Mouse (Mus musculus): ENCODE data around the gene Trp53i13. TPM values are rescaled to one million over a fixed set of nuclear protein-coding genes. Genes with fewer than 3 reads are reported as not detected.

The Trp53i13 gene
- polyA plus RNA-seq, 1 experiment from 2014 or later, result 24.7 TPM

DNA sequence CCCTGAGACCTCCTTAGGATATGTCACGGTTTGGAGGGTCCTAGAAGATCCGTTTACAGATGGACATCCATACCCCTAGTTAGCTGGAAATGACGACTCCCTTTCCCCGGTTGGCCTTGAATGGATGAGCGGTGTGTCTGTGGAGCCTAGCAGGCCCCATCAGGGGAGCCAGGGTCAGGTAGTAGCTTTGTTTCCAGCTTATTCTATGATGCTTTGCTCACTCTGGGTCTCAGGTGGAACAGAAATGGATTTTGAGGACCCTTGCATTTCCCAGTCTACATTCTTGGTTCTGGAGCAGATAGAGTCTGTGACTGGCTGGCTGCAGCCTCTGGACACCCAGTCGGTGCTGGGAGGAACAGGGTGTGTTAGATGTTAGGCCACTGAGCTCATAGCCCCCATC is 21.0 kb downstream of the Trp53i13 start:
- no peak overlapping the region; the same call in 1 of the 2 replicates for H3K27ac ChIP-seq (ENCODE audit: low read length)
- H3K9me3 ChIP-seq (replicated peaks; ENCODE audit: control insufficient read depth, low read length), result no peaks in the 10 kb centered on the region
- H3K4me2 ChIP-seq (ENCODE audit: low read depth, low read length), result peak overlapping the region; percentile 95
- 59% methylated on average over 6 of the region's 6 CpGs for WGBS
- peak overlapping the region; percentile 95 for H3K4me3 ChIP-seq (ENCODE audit: low read length)
- peaks cover 5% of the 10 kb centered on the region; the same call in 1 of the 2 replicates for H3K36me3 ChIP-seq (ENCODE audit: control insufficient read depth, insufficient read depth)
- peaks cover 66% of the 10 kb centered on the region for H3K4me1 ChIP-seq (ENCODE audit: control insufficient read depth, insufficient read depth, low read length)
- H3K9ac ChIP-seq (ENCODE audit: low read length), result peak overlapping the region; percentile 95
- ATAC-seq (replicated peaks; ENCODE audit: extremely low read depth, insufficient read depth, low FRiP score), result no peak
- H3K27me3 ChIP-seq (ENCODE audit: control insufficient read depth, insufficient read depth, low read length), result no peaks in the 10 kb centered on the region

DNA sequence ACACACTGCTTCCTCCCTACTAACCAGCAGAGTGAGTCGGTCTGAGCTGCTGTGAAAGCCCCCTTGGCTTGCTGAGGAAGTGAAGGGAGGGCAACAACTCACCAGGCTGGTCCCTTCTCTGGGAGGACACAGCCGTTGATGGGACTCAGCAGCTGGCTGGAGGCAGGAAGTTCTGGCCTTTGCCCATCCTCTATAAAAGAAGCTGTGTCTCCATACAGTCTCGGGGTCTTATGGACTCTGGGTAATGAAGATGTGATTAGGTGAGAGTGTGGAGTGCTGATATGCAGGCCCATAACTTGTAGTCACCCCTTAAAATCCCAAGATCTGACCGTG is 21.5 kb downstream of the Trp53i13 start:
- no peak for ATAC-seq (replicated peaks; ENCODE audit: extremely low read depth, insufficient read depth, low FRiP score)
- Histone ChIP-seq H3K9ac (ENCODE audit: low read length) (peak overlapping the region; percentile 95), H3K27ac (ENCODE audit: low read length) (peak overlapping the region; percentile 87), H3K4me2 (ENCODE audit: low read depth, low read length) (peak overlapping the region; percentile 95), H3K9me3 (replicated peaks; ENCODE audit: control insufficient read depth, low read length) (no peaks in the 10 kb centered on the region), H3K4me1 (ENCODE audit: control insufficient read depth, insufficient read depth, low read length) (peaks cover 66% of the 10 kb centered on the region), H3K27me3 (ENCODE audit: control insufficient read depth, insufficient read depth, low read length) (no peaks in the 10 kb centered on the region), H3K4me3 (ENCODE audit: low read length) (peak overlapping the region; percentile 95), H3K36me3 (ENCODE audit: control insufficient read depth, insufficient read depth) (peaks cover 1% of the 10 kb centered on the region; the same call in 1 of the 2 replicates)
- WGBS, result 20% methylated on average over 4 of the region's 4 CpGs

DNA sequence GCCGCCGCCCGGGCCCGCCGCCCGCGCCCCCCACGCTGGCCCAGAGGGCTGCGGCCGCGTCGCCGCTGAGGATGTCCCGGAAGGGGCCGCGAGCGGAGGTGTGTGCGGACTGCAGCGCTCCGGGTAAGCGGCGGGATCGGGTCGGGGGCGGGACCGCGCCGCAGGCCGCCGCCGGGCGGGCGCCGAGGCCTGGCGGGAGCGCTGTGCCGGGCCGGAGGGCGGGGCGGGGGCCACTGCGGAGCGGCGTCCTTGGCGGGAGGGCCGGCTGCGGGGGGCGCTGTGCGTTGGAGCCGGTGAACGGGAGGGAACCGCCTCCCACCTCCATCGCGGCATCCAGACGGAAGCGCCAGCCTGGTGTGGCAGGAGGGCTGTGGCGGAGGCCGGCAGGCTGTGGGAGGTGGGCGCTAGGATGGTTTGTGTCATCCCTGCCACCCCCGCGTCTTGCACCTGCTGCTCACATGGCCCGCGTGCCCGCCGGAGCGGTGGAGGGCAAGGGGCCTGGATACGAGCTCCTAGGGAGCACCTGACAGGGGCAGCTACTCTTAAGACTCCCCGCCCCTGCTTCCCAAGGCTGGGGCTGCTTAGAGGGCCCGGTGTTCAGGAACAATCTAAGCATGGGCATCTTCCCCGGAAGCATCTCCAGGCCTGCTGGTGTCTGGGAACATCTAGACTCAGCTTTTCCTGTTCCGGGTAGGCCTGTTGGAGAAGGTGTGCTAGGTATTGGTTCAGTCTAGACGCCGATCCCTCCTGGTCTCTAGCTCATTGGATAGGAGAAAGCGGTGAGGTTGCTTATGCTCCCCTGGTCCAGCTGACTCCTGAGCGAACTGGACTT is 22.1 kb downstream of the Trp53i13 start, which contains the start of gene Git1:
Gene Git1 (plus strand): TSS at position 51 of the 832 bp plus-strand sequence.
- 1% methylated on average over 52 of the region's 74 CpGs for WGBS

DNA sequence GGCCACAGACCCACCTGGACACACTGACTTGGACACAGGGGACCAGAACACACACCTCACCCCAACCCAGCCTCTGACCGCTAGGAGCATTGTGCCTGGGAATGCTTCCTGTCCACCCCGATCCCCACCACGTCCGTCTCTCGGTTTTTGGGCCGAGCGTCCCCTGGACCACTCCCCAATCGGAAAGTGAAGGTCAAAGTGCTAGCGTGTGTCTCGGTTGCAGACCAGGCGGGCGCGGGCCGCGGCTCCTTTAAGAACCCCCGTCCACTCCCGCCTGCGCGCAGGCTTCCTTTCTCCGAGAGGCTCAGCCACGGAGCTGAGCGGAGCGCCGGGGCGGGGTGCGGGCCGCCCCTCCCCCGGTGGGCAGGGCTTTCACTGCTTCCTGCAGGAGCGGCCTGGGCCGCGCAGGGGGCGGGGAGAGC is 22.9 kb downstream of the Trp53i13 start:
- Histone ChIP-seq H3K4me2 (ENCODE audit: low read depth, low read length) (peak overlapping the region; percentile 96), H3K4me1 (ENCODE audit: control insufficient read depth, insufficient read depth, low read length) (peaks cover 66% of the 10 kb centered on the region), H3K36me3 (ENCODE audit: control insufficient read depth, insufficient read depth) (no peaks in the 10 kb centered on the region), H3K4me3 (ENCODE audit: low read length) (peak overlapping the region; percentile 95), H3K27me3 (ENCODE audit: control insufficient read depth, insufficient read depth, low read length) (no peaks in the 10 kb centered on the region), H3K27ac (ENCODE audit: low read length) (peak overlapping the region; percentile 87), H3K9me3 (replicated peaks; ENCODE audit: control insufficient read depth, low read length) (no peaks in the 10 kb centered on the region), H3K9ac (ENCODE audit: low read length) (peak overlapping the region; percentile 95)
- ATAC-seq (replicated peaks; ENCODE audit: extremely low read depth, insufficient read depth, low FRiP score), result peak; percentile 79
- under 1% methylated on average over 29 of the region's 32 CpGs for WGBS

More for the DNA sequence above, 22.1 kb downstream of the Trp53i13 start, which contains the start of gene Git1:
- H3K27ac ChIP-seq (ENCODE audit: low read length), result peak within 1 kb of the TSS; percentile 87
- no peaks in the 10 kb centered on the region for H3K27me3 ChIP-seq (ENCODE audit: control insufficient read depth, insufficient read depth, low read length)
- peak within 1 kb of the TSS; percentile 95 for H3K9ac ChIP-seq (ENCODE audit: low read length)
- H3K36me3 ChIP-seq (ENCODE audit: control insufficient read depth, insufficient read depth), result no peaks in the 10 kb centered on the region
- H3K4me1 ChIP-seq (ENCODE audit: control insufficient read depth, insufficient read depth, low read length), result peaks cover 67% of the 10 kb centered on the region
- H3K4me2 ChIP-seq (ENCODE audit: low read depth, low read length), result peak within 1 kb of the TSS; percentile 96
- H3K9me3 ChIP-seq (replicated peaks; ENCODE audit: control insufficient read depth, low read length), result no peaks in the 10 kb centered on the region
- ATAC-seq (replicated peaks; ENCODE audit: extremely low read depth, insufficient read depth, low FRiP score), result no peak
- peak within 1 kb of the TSS; percentile 95 for H3K4me3 ChIP-seq (ENCODE audit: low read length)

DNA sequence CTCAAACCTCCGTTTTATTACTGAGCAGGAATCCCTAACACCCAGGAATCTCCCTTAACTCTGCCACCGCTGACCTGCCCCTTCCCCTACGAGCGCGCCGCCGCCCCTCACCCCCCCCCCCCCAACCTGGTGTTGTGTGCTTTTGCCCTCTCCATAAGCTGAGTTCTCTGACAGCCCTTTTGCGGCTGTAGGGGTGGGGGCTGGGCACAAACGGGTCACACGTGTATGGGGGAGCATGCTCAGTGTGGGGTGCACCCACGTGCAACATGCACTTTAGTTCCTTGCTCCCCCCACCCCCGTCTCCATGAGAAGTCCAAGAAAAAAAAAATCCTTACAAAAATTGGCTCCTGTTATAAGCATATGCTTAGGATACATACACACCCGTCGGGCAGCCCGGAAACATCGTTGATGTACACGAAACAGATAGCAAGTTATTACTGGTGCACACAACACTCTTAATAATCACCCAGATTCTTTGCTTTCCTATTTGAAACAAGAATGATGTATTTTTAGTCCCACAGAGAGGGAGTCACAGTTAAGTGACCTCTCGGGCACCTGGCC is 23.4 kb downstream of the Trp53i13 start:
- no peak for ATAC-seq (replicated peaks; ENCODE audit: extremely low read depth, insufficient read depth, low FRiP score)
- H3K9me3 ChIP-seq (replicated peaks; ENCODE audit: control insufficient read depth, low read length), result no peaks in the 10 kb centered on the region
- H3K27ac ChIP-seq (ENCODE audit: low read length), result peak overlapping the region; percentile 87
- no peaks in the 10 kb centered on the region for H3K36me3 ChIP-seq (ENCODE audit: control insufficient read depth, insufficient read depth)
- no peaks in the 10 kb centered on the region for H3K27me3 ChIP-seq (ENCODE audit: control insufficient read depth, insufficient read depth, low read length)
- H3K4me1 ChIP-seq (ENCODE audit: control insufficient read depth, insufficient read depth, low read length), result peaks cover 65% of the 10 kb centered on the region
- 0% methylated on average over 18 of the region's 18 CpGs for WGBS
- H3K9ac ChIP-seq (ENCODE audit: low read length), result peak overlapping the region; percentile 95
- peak overlapping the region; percentile 96 for H3K4me2 ChIP-seq (ENCODE audit: low read depth, low read length)
- H3K4me3 ChIP-seq (ENCODE audit: low read length), result peak overlapping the region; percentile 95

DNA sequence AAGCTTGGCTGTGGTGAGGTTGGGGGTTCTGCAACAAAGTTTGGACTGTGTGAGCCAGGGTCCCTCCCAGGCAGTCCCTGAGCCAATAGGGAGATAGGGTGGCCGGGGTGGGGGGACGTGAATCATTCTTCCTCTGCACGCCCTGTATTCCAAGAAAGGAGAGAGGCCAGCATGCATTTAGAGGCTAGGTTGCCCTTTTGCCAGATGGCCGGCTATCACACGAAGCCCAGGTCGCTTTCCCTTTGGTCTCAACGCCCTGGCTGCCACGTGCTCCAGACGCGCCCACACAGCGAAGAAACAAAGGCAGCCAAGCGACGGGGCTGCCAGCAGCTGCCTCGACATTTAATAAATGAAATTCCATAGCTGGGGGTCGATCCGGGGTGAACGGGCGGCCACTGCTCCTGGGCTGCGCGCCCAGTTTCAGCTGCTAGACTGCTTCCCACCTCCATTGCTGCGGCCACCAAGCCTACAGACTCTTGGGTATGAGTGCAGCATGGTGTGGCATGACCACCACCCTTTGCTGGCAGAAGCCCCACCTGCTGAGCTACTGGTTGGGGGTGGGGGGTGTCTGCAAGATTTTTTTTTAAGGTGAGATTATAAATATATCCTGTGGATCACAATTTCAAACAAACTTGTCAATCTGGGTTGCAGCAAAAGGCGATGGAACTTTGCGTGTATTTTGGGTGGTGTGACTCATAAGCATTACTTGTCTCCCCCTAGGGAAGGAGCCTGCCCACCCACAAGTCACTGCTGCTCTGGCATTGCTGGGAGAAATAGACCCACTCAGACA is 24.1 kb downstream of the Trp53i13 start:
- H3K4me1 ChIP-seq (ENCODE audit: control insufficient read depth, insufficient read depth, low read length), result peaks cover 66% of the 10 kb centered on the region

DNA sequence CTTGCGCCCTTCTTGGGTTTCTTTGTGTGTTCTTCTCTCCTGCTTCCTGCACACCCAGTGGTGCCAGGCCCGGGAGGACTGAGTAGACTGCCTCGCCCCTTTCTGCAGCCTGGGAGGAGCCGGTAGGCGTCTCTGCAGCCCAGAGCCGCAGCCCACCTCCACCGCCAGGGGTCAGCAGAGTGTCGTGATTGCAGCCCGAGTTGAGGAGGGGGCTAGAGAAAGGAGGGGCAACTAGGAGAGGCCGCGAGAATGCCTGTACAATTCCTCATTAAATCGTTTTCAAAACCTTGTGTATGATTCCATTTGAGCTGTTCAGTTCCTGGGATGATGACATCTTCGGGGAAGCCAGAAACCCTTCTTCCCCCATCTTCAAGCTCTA is 24.7 kb downstream of the Trp53i13 start:
- H3K4me3 ChIP-seq (ENCODE audit: low read length), result peak overlapping the region; percentile 95
- peak overlapping the region; percentile 95 for H3K9ac ChIP-seq (ENCODE audit: low read length)
- H3K4me1 ChIP-seq (ENCODE audit: control insufficient read depth, insufficient read depth, low read length), result peaks cover 65% of the 10 kb centered on the region
- no peaks in the 10 kb centered on the region for H3K36me3 ChIP-seq (ENCODE audit: control insufficient read depth, insufficient read depth)
- peak; percentile 49 for ATAC-seq (replicated peaks; ENCODE audit: extremely low read depth, insufficient read depth, low FRiP score)
- peak overlapping the region; percentile 96 for H3K4me2 ChIP-seq (ENCODE audit: low read depth, low read length)
- peak overlapping the region; percentile 87 for H3K27ac ChIP-seq (ENCODE audit: low read length)
- no peaks in the 10 kb centered on the region for H3K27me3 ChIP-seq (ENCODE audit: control insufficient read depth, insufficient read depth, low read length)
- H3K9me3 ChIP-seq (replicated peaks; ENCODE audit: control insufficient read depth, low read length), result no peaks in the 10 kb centered on the region
- 1% methylated on average over 13 of the region's 13 CpGs for WGBS

More for the DNA sequence above, 24.1 kb downstream of the Trp53i13 start:
- peak; percentile 42 for ATAC-seq (replicated peaks; ENCODE audit: extremely low read depth, insufficient read depth, low FRiP score)
- peak overlapping the region; percentile 95 for H3K9ac ChIP-seq (ENCODE audit: low read length)
- peak overlapping the region; percentile 87 for H3K27ac ChIP-seq (ENCODE audit: low read length)
- peak overlapping the region; percentile 96 for H3K4me2 ChIP-seq (ENCODE audit: low read depth, low read length)
- peak overlapping the region; percentile 95 for H3K4me3 ChIP-seq (ENCODE audit: low read length)
- no peaks in the 10 kb centered on the region for H3K9me3 ChIP-seq (replicated peaks; ENCODE audit: control insufficient read depth, low read length)
- no peaks in the 10 kb centered on the region for H3K36me3 ChIP-seq (ENCODE audit: control insufficient read depth, insufficient read depth)
- WGBS, result under 1% methylated on average over 23 of the region's 23 CpGs
- H3K27me3 ChIP-seq (ENCODE audit: control insufficient read depth, insufficient read depth, low read length), result no peaks in the 10 kb centered on the region

DNA sequence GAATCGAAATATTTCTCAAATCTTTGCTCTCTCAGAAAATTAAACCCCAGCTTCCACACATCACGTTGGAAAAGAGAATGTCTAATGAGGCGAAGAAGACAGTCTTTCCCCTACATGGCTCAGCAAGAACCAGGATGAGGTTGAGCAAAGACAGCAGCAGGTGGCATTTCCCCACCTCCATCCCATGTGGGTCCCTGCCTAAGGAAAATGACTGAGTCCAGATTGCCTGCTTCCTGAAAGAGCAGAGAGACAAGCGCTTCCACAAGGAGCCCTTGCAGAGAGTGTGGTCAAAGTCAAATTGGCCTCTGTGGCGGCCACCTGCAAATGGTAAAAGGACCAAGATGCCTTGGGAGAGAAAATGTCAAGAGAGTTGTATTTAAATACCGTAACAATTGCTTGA is 25.3 kb downstream of the Trp53i13 start:
- Histone ChIP-seq H3K4me2 (ENCODE audit: low read depth, low read length) (peak overlapping the region; percentile 99), H3K27ac (ENCODE audit: low read length) (peak overlapping the region; percentile 87), H3K9me3 (replicated peaks; ENCODE audit: control insufficient read depth, low read length) (no peaks in the 10 kb centered on the region), H3K36me3 (ENCODE audit: control insufficient read depth, insufficient read depth) (no peaks in the 10 kb centered on the region), H3K4me1 (ENCODE audit: control insufficient read depth, insufficient read depth, low read length) (peaks cover 60% of the 10 kb centered on the region), H3K9ac (ENCODE audit: low read length) (peak overlapping the region; percentile 40), H3K4me3 (ENCODE audit: low read length) (no peak overlapping the region), H3K27me3 (ENCODE audit: control insufficient read depth, insufficient read depth, low read length) (no peaks in the 10 kb centered on the region)
- no peak for ATAC-seq (replicated peaks; ENCODE audit: extremely low read depth, insufficient read depth, low FRiP score)
- 76% methylated on average over 6 of the region's 6 CpGs for WGBS

Measured in heart, embryonic 16.5 days (tissue).